Mouse (Mus musculus): ENCODE data around the gene Mdfi.

Mdfi gene

DNA sequence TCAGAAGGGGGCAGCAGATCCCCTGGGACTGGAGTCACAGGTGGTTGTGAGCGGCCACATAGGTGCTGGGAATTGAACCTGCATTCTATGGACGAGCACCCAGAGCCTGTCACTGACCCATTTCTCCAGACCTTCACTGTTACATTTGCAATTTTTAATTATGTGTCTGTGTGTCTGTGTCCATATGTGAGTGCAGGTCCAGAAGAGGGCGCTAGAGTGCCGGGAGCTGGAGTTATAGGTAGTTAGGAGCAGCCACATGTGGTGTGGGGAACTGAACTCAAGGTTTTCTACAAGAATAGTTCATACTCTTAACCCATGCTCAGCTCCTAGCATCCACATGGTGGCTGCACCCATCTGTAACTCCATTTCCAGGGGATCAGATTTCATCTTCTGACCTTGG lies 37.5 kb downstream of the Mdfi start:
- no peak for DNase-seq

DNA sequence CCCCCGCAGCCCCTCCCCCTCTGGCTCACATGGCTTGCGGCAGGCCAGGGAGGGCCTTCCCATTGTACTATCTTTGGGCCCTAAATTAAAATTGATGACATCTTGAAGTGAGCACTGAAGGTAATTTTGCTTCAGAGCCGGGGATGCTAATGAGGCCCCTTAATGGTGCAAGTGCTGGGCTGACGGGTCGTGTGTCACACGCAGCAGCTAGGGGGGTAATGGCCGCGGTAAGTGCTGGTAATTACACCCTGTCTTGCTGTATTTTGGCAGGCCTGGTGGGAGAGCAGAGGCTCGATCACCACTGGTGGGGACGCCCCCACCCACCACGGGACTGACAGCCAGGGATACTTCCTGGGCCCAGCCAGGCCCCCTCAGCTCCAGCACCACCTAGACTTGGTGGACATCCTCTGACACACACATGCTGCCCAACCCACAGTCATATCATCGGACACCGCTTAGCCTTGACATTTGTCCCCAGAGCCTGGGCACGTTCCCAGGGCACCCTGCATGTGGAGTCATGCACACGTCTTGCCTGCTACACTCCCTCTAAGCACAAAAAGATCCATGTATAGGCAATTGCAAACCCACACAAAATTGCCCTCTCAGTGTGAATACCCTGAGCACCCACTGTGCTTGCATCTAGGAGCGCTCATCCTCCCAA lies 38.2 kb downstream of the Mdfi start:
- no peak for DNase-seq

DNA sequence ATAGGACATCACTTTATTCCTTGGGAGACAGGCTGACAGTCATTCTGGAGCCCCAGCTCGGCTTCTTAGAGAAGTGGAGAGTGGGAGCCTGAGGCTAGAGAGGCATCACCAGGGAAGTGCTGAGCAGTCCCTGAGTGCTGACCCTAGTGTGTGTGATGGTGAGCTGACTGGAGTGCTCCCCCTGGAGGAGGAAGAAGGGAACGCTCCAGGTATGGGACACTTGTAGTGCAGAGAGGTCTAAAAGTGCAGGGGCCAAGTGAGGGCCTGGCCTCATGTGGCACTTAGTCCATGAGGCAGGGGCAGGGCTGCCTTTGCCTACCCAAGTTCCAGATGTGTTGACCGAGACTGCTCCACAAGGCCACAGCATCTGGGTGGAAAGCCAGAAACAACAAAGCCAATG lies 39.0 kb downstream of the Mdfi start:
- peak; percentile 34 for DNase-seq

DNA sequence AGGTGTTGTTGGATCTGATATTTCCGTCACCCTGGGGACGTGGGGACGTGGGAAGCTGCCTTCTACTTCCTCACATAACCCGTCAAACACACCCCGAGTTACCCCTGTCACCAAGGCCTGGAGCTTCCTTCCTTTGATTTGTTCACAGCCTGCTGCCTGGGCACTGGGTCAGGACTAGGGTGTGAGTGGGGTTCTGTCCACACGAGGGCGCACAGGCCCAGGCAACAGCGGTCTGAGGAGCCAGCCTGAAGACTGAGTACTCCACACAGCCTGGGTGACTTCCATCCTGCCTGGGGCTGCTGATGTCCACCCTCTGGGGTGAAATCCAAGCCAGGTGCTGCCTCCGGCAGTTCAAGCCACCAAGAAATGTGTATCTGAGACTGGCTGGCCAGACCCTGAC lies 41.1 kb downstream of the Mdfi start:
- peak; percentile 75 for DNase-seq

DNA sequence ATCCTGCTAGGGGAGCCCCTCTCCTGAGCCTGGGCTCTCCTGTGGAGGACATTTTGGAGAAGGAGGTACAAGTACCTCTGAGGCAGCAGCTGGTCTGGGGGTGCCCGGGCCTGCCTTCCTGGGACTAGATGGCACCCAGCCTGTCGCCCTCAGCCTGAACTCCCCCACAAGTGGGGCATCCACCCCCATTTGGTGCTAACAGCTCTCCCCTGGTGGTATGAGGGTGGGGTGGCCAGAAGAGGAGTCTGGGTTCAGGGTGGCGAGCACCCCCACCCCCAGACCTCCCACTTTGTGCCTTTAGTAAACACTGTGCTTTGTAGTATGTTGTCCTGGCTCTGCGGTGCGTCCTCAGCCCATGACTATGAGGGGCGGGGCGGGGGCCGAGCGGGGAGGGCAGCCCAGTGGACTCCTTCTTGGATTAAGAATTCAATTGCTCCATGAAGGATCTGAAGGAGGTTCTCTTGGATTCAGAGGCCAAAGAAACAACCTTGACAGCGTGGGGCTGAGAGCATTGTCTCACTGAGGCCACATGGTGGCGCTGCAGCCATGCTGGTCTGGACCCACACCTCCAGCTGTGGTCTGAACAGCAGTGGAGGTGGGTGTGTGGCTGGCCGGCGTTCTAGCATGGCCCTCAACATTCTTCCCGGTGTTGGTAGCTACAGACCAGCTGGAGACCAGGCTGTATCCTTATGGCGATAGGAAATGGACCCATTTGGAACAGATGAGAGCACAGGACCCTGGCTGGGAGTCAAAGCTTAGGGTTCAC lies 42.2 kb downstream of the Mdfi start:
- peak; percentile 56 for DNase-seq

DNA sequence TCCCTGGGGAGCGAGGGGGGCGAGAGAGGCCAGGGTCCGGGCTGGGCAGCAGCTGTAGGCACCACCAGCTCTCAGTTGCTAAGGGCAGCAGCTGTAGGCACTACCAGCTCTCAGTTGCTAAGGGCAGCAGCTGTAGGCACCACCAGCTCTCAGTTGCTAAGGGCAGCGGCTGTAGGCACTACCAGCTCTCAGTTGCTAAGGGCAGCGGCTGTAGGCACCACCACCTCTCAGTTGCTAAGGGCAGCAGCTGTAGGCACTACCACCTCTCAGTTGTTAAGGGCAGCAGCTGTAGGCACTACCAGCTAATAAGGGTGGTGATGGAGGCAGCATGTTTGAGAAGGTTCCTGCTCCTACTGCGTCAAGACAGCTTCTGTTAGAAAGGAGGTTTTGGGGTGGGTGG lies 45.5 kb downstream of the Mdfi start:
- no peak for DNase-seq

DNA sequence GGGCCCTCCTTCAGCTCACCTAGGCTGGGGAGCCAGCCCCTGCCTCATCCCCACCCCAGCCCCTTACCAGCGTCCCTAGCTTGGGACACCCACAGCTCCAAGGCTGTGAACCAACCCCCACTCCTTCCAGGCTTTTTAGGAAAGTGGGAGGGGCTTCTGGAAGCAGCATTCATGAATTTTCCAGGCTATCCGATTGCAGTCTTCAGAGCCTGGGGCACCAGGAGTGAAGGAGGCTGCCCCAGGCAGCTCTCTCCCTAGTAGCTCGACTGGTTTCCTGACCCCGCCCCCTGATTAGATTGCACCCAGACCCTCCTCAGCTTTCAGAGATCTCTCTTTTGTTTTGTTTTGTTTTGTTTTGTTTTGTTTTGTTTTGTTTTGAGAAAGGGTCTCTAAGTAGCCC lies 46.2 kb downstream of the Mdfi start:
- no peak for DNase-seq

DNA sequence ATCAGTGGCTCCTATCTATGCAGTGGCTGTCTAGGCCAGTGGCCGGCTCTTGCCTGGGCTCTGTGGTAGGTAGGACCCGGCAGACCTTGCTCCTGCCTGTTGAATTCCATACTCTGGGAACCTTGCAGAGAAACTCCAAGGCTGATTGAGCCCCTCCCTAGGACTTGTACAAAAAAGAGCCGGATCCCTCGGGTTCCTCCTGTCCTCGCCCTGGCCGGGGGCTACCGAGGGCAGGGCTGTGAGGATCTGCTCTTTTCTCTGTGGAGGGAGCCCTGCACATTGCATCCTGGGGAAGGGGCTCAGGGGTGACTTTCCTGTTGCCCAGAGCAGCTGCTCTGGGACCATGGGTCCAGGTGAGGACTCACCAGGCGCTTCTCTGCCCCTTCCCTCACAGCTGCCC lies 46.9 kb downstream of the Mdfi start:
- DNase-seq = no peak

DNA sequence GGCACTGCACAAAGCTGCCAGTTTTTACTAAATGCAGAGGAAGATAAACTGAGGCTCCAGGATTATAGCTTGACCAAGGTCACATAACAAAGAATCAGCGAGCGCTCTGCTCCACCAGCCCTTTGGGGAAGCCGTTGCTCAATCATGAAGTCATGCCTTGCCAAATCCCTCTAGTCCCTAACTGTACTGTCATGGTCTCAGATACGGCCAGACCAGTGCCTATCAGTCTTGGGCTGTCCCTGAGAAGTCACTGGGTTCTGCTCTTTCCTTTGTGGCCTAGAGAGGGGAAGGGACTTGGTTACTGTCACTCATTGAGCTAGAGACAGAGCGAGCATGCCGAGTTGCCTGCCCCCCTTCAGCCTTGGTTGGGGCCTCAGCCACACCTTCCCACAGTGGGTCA lies 50.1 kb downstream of the Mdfi start:
- no peak for DNase-seq

DNA sequence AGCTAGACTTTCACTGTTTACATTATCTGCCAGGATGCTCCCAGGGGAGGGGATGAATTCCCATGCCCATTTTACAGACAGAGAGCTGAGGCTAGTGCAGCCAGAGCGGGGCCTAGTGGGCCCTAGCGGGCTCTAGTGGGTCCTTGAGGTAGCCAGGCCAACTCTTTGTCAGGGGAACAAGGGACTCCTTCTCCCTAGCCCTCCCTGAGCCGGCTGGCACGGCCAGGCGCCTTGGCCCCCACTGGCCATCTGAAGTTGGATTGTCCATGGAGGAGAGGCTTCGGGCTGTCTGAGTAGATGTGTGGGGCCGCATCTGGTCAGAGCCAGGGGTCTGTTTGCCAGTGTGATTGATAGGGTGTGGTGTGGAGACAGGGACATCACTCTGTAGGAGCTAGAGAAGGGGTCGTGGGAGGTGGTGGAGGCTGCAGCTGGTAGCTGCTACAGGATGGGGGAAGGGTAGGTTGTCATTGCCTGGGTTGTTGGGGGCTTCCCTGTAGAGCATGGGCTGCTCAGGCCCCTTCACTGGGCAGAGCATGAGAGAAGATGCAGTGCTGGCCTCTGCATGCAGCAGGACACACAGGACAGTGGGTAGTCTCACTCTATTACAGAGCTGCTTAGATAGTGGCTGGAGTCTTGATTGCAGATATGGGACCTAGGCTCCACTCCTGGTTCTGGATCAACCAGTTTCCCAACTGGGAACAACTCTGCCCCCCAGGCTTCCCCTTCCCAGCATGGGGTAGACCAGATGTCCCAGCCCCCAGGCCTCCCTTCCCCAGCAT lies 50.9 kb downstream of the Mdfi start:
- no peak for DNase-seq

DNA sequence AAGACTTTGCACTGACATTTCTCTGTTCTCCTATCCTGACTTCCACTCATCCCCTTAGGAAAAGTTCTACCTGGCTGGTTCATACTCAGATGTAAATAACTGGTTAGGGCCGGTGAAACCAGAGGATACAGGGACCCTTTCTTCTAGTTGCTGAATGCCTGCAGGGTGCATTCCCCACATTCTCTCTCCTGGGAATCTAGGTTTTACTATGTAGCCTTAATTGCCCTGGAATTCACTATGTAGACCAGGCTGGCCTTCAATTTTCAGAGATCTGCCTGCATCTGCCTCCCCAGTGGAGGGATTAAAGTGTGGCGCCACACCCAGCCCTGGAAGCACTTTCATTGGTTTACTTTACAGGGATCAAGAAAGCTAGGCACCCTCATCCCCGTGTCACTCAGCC lies 52.0 kb downstream of the Mdfi start:
- no peak for DNase-seq

DNA sequence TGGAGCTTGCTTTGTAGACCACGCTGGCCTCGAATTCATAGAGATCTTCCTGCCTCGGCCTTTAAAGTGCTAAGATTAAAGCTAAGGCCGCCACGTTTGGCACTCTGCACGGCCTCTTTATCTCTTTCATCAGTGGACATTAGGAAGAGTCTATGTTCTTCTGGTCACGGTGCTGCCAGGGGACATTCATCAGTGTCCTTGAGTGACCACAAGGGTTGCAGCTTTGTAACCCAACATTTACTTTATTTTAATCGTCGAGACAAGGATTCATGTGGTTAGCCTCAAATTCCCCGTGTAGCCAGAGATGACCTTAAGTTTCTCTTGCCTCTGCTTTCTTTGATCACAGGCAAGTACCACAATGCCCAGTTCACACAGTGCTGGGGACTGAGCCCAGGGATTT lies 54.0 kb downstream of the Mdfi start:
- no peak for DNase-seq

DNA sequence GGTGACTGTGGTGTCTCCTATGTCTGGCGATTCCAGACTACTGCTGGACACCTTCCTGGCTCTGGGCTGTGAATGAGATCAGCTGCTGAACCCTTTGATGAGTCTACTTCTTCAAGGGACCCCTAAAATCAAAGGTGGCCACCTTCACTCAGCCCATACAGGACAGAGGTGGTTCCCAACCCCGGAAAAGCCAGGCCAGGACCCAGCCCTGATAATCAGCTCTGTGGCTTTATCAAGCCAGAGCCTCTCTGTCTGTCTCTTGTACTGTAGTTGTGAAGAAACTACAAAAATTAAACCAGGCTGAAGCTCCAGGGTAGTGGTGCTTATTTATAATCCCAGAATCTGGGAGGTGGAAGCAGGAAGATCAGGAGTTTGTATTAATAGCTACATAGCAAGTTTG lies 57.4 kb downstream of the Mdfi start:
- no peak for DNase-seq

DNA sequence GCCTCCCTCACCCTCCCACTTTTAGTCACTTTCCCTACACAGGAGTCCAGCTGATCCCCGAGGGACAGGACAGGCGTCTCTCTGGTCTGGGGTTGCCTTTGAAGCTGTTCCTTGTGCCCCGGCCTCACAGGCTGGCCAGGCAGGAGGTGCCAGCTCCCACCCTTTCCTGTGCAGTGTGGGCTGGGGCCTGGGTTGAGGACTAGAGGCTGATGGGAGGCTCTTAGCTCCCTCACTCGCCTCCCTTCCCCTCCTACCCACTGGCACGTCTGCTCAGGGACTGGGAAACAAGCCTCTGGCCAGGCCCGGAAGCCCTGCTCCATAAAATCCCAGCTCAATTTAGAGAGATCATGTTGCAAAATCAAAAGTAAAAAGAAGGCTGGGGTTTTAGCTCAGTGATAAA lies 60.9 kb downstream of the Mdfi start:
- no peak for DNase-seq

DNA sequence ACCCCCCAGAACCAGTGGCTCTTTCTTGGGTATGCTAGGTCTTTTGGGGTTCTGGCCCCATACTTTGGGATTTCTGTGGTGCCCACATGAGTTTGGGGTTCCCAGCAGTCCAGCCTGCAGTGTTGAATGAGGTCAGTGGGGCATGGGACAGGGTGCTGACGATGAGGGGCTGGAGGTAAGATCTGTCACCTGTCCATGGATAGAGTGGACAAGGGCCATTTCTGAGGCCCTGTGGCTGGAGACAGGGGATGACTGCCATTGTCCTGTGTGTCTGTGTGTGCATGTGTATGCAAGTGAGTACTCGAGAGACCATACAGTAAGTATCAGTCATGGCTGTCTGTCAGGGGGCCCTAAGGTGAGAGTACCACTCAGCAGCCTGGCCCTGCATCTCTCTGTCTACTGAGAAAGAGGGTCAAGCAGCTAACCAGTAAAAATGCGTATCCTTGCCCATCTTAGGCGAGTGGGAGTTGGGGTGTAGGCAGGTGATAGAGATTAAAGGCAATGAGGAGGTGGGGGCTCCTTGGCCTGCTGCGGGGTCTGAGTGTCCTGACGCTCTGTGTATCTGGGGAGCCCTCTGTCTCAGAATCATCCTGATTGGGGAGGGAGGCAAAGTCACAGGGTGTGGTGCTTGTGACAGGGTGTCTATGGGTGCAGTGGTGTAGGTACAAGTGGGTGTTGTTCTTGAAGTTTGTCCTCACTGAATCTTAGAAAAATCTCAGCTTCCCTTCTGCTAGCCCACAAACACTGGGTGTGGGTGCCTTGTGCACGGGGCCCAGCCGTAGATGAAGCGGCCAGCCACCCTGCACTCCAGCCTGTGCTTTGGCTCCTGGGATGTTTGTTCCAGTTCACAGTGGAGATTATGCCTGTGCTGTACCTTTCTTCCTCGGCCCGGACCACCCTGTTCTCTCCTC lies 64.8 kb downstream of the Mdfi start:
- no peak for DNase-seq

DNA sequence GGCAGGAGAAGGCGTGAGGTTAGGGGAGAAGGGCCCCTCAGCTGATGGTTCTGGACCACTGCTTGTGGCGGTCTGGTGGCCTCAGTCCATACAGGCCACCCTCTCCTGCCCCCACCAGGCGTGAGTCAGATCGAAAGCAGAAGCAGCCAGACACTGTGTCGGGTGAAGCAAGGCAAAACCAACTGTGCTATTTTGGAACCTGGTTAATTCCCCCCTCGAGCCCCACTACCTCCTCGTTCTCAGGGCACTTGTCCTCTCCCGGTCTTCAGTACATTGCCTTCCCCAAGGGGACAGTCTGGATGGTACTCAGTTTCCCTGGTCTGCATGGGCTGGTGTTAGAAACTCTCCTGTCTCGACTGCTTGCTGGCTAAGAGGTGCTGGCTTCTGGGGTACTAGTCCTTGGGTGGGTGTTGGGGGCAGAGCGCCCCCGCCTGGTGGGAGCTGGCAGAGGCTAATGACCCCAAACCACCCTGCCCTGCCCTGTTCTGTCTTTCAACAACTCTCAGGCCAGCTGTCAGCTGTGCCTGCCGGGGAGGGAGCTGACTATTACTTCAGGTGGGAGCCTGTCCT lies 65.7 kb downstream of the Mdfi start:
- no peak for DNase-seq

DNA sequence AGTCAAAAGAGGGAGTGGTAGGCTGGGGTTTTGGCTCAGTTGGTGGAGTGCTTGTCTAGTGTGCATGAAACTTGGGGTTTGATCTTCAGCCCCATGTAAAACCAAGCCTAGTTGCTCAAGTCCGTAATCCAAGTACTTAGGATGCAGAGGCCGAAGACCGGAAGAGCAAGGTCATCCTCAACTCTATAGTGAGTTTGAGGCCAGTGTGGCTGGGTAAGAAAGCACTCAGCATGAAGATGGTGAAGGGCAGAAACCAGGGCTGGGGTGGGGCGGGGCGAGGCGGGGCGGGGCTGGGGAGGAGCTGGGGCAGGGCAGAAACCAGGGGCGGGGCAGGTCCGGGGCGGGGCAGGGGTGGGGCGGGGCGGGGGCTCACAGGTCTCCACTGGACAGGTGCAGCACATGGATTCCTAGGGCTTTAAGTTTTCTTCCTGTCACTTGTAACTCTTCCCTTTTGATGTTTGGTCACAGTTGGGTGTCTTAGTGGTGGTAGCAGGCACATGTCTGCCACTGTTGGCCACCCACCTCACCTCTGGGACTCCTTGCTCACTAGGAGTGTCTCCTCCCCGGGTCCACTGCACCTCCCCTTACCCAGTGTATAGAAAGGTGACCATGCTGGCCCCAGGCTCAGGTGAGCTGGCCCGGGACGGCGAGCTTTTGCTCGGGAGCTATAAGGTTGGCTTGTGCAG lies 66.9 kb downstream of the Mdfi start:
- no peak for DNase-seq

DNA sequence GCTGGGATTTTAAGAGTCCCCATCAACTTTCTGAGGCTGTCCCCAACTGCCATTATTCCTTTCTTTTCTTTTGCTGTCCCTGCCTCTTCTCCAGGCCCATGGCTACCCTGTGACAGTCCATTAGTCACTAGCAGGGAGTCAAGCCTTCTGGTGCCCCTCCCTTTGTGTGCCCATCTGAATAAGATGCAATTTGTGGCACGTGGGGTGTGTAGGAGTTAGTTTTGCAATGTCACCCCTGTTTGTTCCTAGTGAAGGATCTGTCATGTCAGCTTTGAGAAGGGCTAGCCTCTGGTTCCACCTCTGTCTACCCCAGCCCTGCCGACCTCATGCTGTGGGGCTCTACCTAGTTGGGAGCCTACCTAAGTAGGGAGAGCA lies 67.4 kb downstream of the Mdfi start:
- no peak for DNase-seq

DNA sequence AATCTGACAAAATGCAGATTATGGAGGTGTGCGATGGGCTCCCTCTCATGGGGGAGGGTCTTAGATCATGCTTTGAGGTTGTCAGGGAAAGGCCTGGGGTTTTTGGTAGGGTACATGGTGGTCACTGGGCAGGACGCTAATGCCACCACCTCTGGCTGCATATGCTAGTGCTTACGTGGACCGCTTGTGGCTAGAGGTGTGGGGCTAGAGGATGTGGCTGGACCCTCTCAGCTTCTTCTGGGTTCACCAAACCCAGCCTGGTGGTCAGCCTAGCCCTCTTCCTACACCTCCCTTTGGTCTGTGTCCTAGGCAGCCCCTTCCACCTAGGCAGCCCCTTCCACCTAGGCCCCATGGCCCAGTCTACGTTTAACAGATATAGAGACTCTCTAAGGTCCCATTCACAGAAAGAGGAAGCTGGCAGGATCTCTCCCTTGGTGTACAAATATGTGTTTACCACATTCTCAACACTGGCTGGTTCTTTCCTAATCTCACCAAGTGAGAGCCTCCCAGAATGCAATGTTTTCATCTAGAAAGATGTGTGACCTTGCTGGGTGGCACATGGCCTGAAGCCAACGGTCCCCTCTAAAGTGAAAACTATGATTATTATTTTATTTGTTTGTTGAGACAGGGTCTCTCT lies 68.0 kb downstream of the Mdfi start:
- no peak for DNase-seq

DNA sequence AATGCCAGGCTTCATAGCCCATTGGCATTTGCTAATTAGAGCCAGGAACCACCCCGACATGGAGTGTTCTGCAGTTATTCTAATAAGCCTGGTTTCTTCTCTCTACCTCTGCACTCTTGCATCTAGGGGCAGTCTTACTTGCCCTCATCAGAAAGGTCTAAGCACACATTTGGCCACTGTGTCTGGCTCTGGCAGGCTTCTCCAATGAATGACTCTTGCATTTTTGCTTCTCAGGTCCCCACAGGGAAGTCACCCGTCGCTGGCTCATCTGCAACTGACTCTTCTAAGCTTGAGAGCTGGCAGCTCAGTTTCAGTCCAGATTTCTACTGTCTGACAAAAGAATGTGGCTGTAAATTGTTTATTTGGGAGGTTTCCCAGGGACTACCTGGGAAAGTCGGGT lies 68.5 kb downstream of the Mdfi start:
- DNase-seq = no peak

Data from right cerebral cortex, postnatal 4 days (tissue).